Mouse (Mus musculus) bone marrow macrophage, adult 2 months (primary cell): Measurements from ENCODE around the gene Gpc5.

ENCODE experiments used
- CTCF ChIP-seq: IDR thresholded peaks from 2 replicates; pipeline ENCODE4 v1.5.1; 2012; ENCODE audit warnings: low read depth, mild to moderate bottlenecking, low read length, moderate library complexity
- POLR2A ChIP-seq: IDR thresholded peaks from 2 replicates; pipeline ENCODE4 v1.6.1; 2012; ENCODE audit warnings: mild to moderate bottlenecking, low read depth, low read length, borderline replicate concordance

- no peak for TF ChIP-seq POLR2A
- no peak for TF ChIP-seq CTCF
Measured at GRCm38 (mm10) chr14:115081728-115082502, 10.1 kb upstream of the Gpc5 start.
